Mouse (Mus musculus) intestine, embryonic 16.5 days (tissue): ENCODE data around the gene 1700029F12Rik. TPM values are rescaled to one million over a fixed set of nuclear protein-coding genes. Genes with fewer than 3 reads are reported as not detected.

ENCODE experiments used
- ATAC-seq: fragments of 200-750 bp; cut with Nextera tagmentation; 2 replicates; pipeline ENCODE4 v1.8.0; 2017; ENCODE audit warnings: moderate TSS enrichment, moderate library complexity
- H3K27ac ChIP-seq: fragments of 300-500 bp; sonication (generic); 2 replicates; pipeline ENCODE4 v1.5.1; 2014; ENCODE audit warnings: mild to moderate bottlenecking, low read length
- H3K27me3 ChIP-seq: fragments of 300-500 bp; sonication (generic); replicated peaks from 2 replicates; pipeline ENCODE4 v1.6.1; 2014; ENCODE audit warnings: low read length, control low read depth, mixed read lengths; ENCODE audit not compliant: control insufficient read depth, insufficient read depth
- H3K36me3 ChIP-seq: fragments of 300-500 bp; sonication (generic); 2 replicates; pipeline ENCODE4 v1.6.1; 2014; ENCODE audit warnings: low read length, control low read depth; ENCODE audit not compliant: control insufficient read depth, insufficient read depth
- H3K4me1 ChIP-seq: fragments of 300-500 bp; sonication (generic); 2 replicates; pipeline ENCODE4 v1.6.1; 2014; ENCODE audit warnings: low read length, control low read depth, mixed read lengths; ENCODE audit not compliant: control insufficient read depth, insufficient read depth
- H3K4me2 ChIP-seq: fragments of 300-500 bp; sonication (generic); 2 replicates; pipeline ENCODE4 v1.6.1; 2014; ENCODE audit warnings: low read depth, low read length, control low read depth
- H3K4me3 ChIP-seq: fragments of 300-500 bp; sonication (generic); 2 replicates; pipeline ENCODE4 v1.5.1; 2014; ENCODE audit warnings: mild to moderate bottlenecking, low read length
- H3K9ac ChIP-seq: fragments of 300-500 bp; sonication (generic); 2 replicates; pipeline ENCODE4 v1.6.1; 2014; ENCODE audit warnings: low read depth, low read length
- H3K9me3 ChIP-seq: fragments of 300-500 bp; sonication (generic); 2 replicates; pipeline ENCODE4 v1.6.1; 2016; ENCODE audit warnings: low read length, control low read depth; ENCODE audit not compliant: control insufficient read depth
- WGBS: fragments of 180-500 bp; shearing (Covaris S2); extraction: QIAGEN DNeasy Blood & Tissue Kit; methylation state at CpG from one replicate; pipeline ENCODE4 v1.1.7; 2014; 5-methylcytosine and 5-hydroxymethylcytosine counted together
- polyA plus RNA-seq: library from polyadenylated mRNA; unstranded; fragments of >200 nt; fragmentation: Nextera tagmentation; extraction: Ambion mirVana; gene quantifications from 2 replicates; pipeline ENCODE4 v1.2.1, GENCODE M21; 2015

Gene 1700029F12Rik
- polyA plus RNA-seq, 1 experiment from 2014 or later = not detected

- no peak overlapping the region for H3K27ac ChIP-seq
- H3K4me3 ChIP-seq = no peak overlapping the region
- peaks cover 5% of the 10 kb centered on the region for H3K4me1 ChIP-seq
- H3K9ac ChIP-seq = no peak overlapping the region
- no peaks in the 10 kb centered on the region for H3K36me3 ChIP-seq
- no peaks in the 10 kb centered on the region for H3K9me3 ChIP-seq
- WGBS = 78% methylated on average over 5 of the region's 5 CpGs
- ATAC-seq = no peak
- H3K27me3 ChIP-seq = no peaks in the 10 kb centered on the region
- H3K4me2 ChIP-seq = no peak overlapping the region
Measured at GRCm38 (mm10) chr13:96984688-96985087, 49.5 kb downstream of the 1700029F12Rik start.

- Histone ChIP-seq H3K4me3 (no peak overlapping the region), H3K4me1 (peaks cover 5% of the 10 kb centered on the region), H3K36me3 (no peaks in the 10 kb centered on the region), H3K27me3 (no peaks in the 10 kb centered on the region), H3K9me3 (no peaks in the 10 kb centered on the region), H3K9ac (no peak overlapping the region), H3K4me2 (peak overlapping the region; percentile 17), H3K27ac (no peak overlapping the region)
- 51% methylated on average over 26 of the region's 26 CpGs for WGBS
- ATAC-seq = 0 out of 2 replicates have a peak, but pooled peaks have one; percentile 36
Measured at GRCm38 (mm10) chr13:96983251-96984126, 50.7 kb downstream of the 1700029F12Rik start.

GRCm38 (mm10) chr13:96980561-96980960 lies 53.6 kb downstream of the 1700029F12Rik start:
- no peaks in the 10 kb centered on the region for H3K36me3 ChIP-seq
- H3K4me3 ChIP-seq = no peak overlapping the region
- H3K4me2 ChIP-seq = no peak overlapping the region
- no peaks in the 10 kb centered on the region for H3K27me3 ChIP-seq
- H3K27ac ChIP-seq = no peak overlapping the region
- no peak for ATAC-seq
- H3K9me3 ChIP-seq = no peaks in the 10 kb centered on the region
- H3K4me1 ChIP-seq = peaks cover 5% of the 10 kb centered on the region
- H3K9ac ChIP-seq = no peak overlapping the region

- no peak overlapping the region for H3K4me2 ChIP-seq
- no peaks in the 10 kb centered on the region for H3K36me3 ChIP-seq
- no peaks in the 10 kb centered on the region for H3K4me1 ChIP-seq
- no peak overlapping the region for H3K4me3 ChIP-seq
- WGBS = 84% methylated on average over 6 of the region's 6 CpGs
- H3K9me3 ChIP-seq = no peaks in the 10 kb centered on the region
- no peak overlapping the region for H3K9ac ChIP-seq
- no peak overlapping the region for H3K27ac ChIP-seq
- no peak for ATAC-seq
- no peaks in the 10 kb centered on the region for H3K27me3 ChIP-seq
Measured at GRCm38 (mm10) chr13:96976986-96977595, 57.1 kb downstream of the 1700029F12Rik start.

- ATAC-seq = no peak
- Histone ChIP-seq H3K9me3 (no peaks in the 10 kb centered on the region), H3K9ac (no peak overlapping the region), H3K27ac (no peak overlapping the region), H3K4me2 (no peak overlapping the region), H3K27me3 (no peaks in the 10 kb centered on the region), H3K4me1 (no peaks in the 10 kb centered on the region), H3K36me3 (no peaks in the 10 kb centered on the region), H3K4me3 (no peak overlapping the region)
- 91% methylated on average over 4 of the region's 4 CpGs for WGBS
Measured at GRCm38 (mm10) chr13:96973318-96973717, 60.8 kb downstream of the 1700029F12Rik start.

Other genes starting within 250 kb of the 1700029F12Rik start
- 5.9 and 9.1 TPM in 2 replicates for gene Gcnt4, start 109.7 kb downstream of the 1700029F12Rik start, polyA plus RNA-seq
- 1.2 and 1.4 TPM in 2 replicates for gene Fam169a, start 32.9 kb upstream of the 1700029F12Rik start, polyA plus RNA-seq
- 3.0 and 3.6 TPM in 2 replicates for gene Gm6169, start 64.9 kb upstream of the 1700029F12Rik start, polyA plus RNA-seq
- gene Gfm2, start 103.6 kb upstream of the 1700029F12Rik start, polyA plus RNA-seq = 37.8 and 41.3 TPM in 2 replicates
- gene Nsa2, start 103.6 kb upstream of the 1700029F12Rik start, polyA plus RNA-seq = 47.9 and 51.2 TPM in 2 replicates
- 142 and 184 TPM in 2 replicates for gene Hexb, start 164.0 kb upstream of the 1700029F12Rik start, polyA plus RNA-seq
- gene Enc1, start 206.7 kb upstream of the 1700029F12Rik start, polyA plus RNA-seq = 5.8 and 6.1 TPM in 2 replicates